Mouse (Mus musculus): ENCODE results near the gene Lep. TPM values are rescaled to one million over a fixed set of nuclear protein-coding genes. Genes with fewer than 3 reads are reported as not detected.

The Lep gene
- polyA plus RNA-seq, 1 experiment = not detected

- no peak for TF ChIP-seq CTCF (IDR thresholded peaks at IDR 0.05; ENCODE audit: control insufficient read depth, insufficient read depth, low read length)
- no peak for TF ChIP-seq POLR2A (IDR thresholded peaks at IDR 0.05; ENCODE audit: borderline replicate concordance, control insufficient read depth, low read depth, low read length)
- WGBS = 77% methylated on average over 8 of the region's 8 CpGs
- Histone ChIP-seq H3K27ac (ENCODE audit: control insufficient read depth, insufficient read depth, low read depth, low read length, poor library complexity) (no peak overlapping the region), H3K4me3 (replicated peaks; ENCODE audit: control insufficient read depth, low read depth, low read length) (no peak overlapping the region), H3K4me1 (ENCODE audit: control insufficient read depth, insufficient read depth, low read length) (no peaks in the 10 kb centered on the region)
These were observed 6.4 kb downstream of the Lep start for GRCm38 (mm10) chr6:29066389-29066790.

- WGBS = 82% methylated on average over 4 of the region's 4 CpGs
- H3K4me3 ChIP-seq (replicated peaks; ENCODE audit: control insufficient read depth, low read depth, low read length) = no peak overlapping the region
- TF ChIP-seq CTCF (IDR thresholded peaks at IDR 0.05; ENCODE audit: control insufficient read depth, insufficient read depth, low read length) (no peak), POLR2A (IDR thresholded peaks at IDR 0.05; ENCODE audit: borderline replicate concordance, control insufficient read depth, low read depth, low read length) (no peak)
- H3K4me1 ChIP-seq (ENCODE audit: control insufficient read depth, insufficient read depth, low read length) = no peaks in the 10 kb centered on the region
- H3K27ac ChIP-seq (ENCODE audit: control insufficient read depth, insufficient read depth, low read depth, low read length, poor library complexity) = no peak overlapping the region
These were observed 12.2 kb downstream of the Lep start for GRCm38 (mm10) chr6:29072258-29072657.

GRCm38 (mm10) chr6:29073462-29074132, 13.6 kb downstream of the Lep start:
- no peaks in the 10 kb centered on the region for H3K4me1 ChIP-seq (ENCODE audit: control insufficient read depth, insufficient read depth, low read length)
- WGBS = 51% methylated on average over 11 of the region's 11 CpGs

GRCm38 (mm10) chr6:29074133-29074469, 14.1 kb downstream of the Lep start:
- no peaks in the 10 kb centered on the region for H3K4me1 ChIP-seq (ENCODE audit: control insufficient read depth, insufficient read depth, low read length)
- H3K4me3 ChIP-seq (replicated peaks; ENCODE audit: control insufficient read depth, low read depth, low read length) = no peak overlapping the region
- H3K27ac ChIP-seq (ENCODE audit: control insufficient read depth, insufficient read depth, low read depth, low read length, poor library complexity) = no peak overlapping the region
- TF ChIP-seq CTCF (IDR thresholded peaks at IDR 0.05; ENCODE audit: control insufficient read depth, insufficient read depth, low read length) = no peak
- no peak for TF ChIP-seq POLR2A (IDR thresholded peaks at IDR 0.05; ENCODE audit: borderline replicate concordance, control insufficient read depth, low read depth, low read length)

More at GRCm38 (mm10) chr6:29073462-29074132, 13.6 kb downstream of the Lep start:
- no peak overlapping the region for H3K4me3 ChIP-seq (replicated peaks; ENCODE audit: control insufficient read depth, low read depth, low read length)
- no peak overlapping the region for H3K27ac ChIP-seq (ENCODE audit: control insufficient read depth, insufficient read depth, low read depth, low read length, poor library complexity)
- TF ChIP-seq POLR2A (IDR thresholded peaks at IDR 0.05; ENCODE audit: borderline replicate concordance, control insufficient read depth, low read depth, low read length) (no peak), CTCF (IDR thresholded peaks at IDR 0.05; ENCODE audit: control insufficient read depth, insufficient read depth, low read length) (no peak)

GRCm38 (mm10) chr6:29079291-29079690, 19.3 kb downstream of the Lep start:
- H3K4me3 ChIP-seq (replicated peaks; ENCODE audit: control insufficient read depth, low read depth, low read length) = no peak overlapping the region
- no peak overlapping the region for H3K27ac ChIP-seq (ENCODE audit: control insufficient read depth, insufficient read depth, low read depth, low read length, poor library complexity)
- 68% methylated on average over 4 of the region's 4 CpGs for WGBS
- H3K4me1 ChIP-seq (ENCODE audit: control insufficient read depth, insufficient read depth, low read length) = no peaks in the 10 kb centered on the region
- no peak for TF ChIP-seq POLR2A (IDR thresholded peaks at IDR 0.05; ENCODE audit: borderline replicate concordance, control insufficient read depth, low read depth, low read length)
- no peak for TF ChIP-seq CTCF (IDR thresholded peaks at IDR 0.05; ENCODE audit: control insufficient read depth, insufficient read depth, low read length)

- Histone ChIP-seq H3K27ac (ENCODE audit: control insufficient read depth, insufficient read depth, low read depth, low read length, poor library complexity) (no peak overlapping the region), H3K4me1 (ENCODE audit: control insufficient read depth, insufficient read depth, low read length) (no peaks in the 10 kb centered on the region), H3K4me3 (replicated peaks; ENCODE audit: control insufficient read depth, low read depth, low read length) (no peak overlapping the region)
- TF ChIP-seq CTCF (IDR thresholded peaks at IDR 0.05; ENCODE audit: control insufficient read depth, insufficient read depth, low read length) (no peak), POLR2A (IDR thresholded peaks at IDR 0.05; ENCODE audit: borderline replicate concordance, control insufficient read depth, low read depth, low read length) (no peak)
- 79% methylated on average over 10 of the region's 10 CpGs for WGBS
These were observed 21.9 kb downstream of the Lep start for GRCm38 (mm10) chr6:29081826-29082363.

- TF ChIP-seq CTCF (IDR thresholded peaks at IDR 0.05; ENCODE audit: control insufficient read depth, insufficient read depth, low read length) (no peak), POLR2A (IDR thresholded peaks at IDR 0.05; ENCODE audit: borderline replicate concordance, control insufficient read depth, low read depth, low read length) (no peak)
- H3K4me1 ChIP-seq (ENCODE audit: control insufficient read depth, insufficient read depth, low read length) = no peaks in the 10 kb centered on the region
- no peak overlapping the region for H3K4me3 ChIP-seq (replicated peaks; ENCODE audit: control insufficient read depth, low read depth, low read length)
- 55% methylated on average over 9 of the region's 9 CpGs for WGBS
- no peak overlapping the region for H3K27ac ChIP-seq (ENCODE audit: control insufficient read depth, insufficient read depth, low read depth, low read length, poor library complexity)
These were observed 22.8 kb downstream of the Lep start for GRCm38 (mm10) chr6:29082776-29083354.

- TF ChIP-seq CTCF (IDR thresholded peaks at IDR 0.05; ENCODE audit: control insufficient read depth, insufficient read depth, low read length) (no peak), POLR2A (IDR thresholded peaks at IDR 0.05; ENCODE audit: borderline replicate concordance, control insufficient read depth, low read depth, low read length) (no peak)
- H3K4me3 ChIP-seq (replicated peaks; ENCODE audit: control insufficient read depth, low read depth, low read length) = no peak overlapping the region
- no peaks in the 10 kb centered on the region for H3K4me1 ChIP-seq (ENCODE audit: control insufficient read depth, insufficient read depth, low read length)
- H3K27ac ChIP-seq (ENCODE audit: control insufficient read depth, insufficient read depth, low read depth, low read length, poor library complexity) = no peak overlapping the region
- 73% methylated on average over 7 of the region's 7 CpGs for WGBS
These were observed 24.4 kb downstream of the Lep start for GRCm38 (mm10) chr6:29084401-29084800.

Data from bone marrow, adult 2 months (tissue).